Mouse (Mus musculus): Measurements from ENCODE around the gene Gm11437.

GRCm38 (mm10) chr11:84172539-84173435 is 5.5 kb upstream of the Gm11437 start:
- TF ChIP-seq CTCF (IDR thresholded peaks at IDR 0.05; ENCODE audit: extremely low read depth, insufficient read depth, low read length), result no peak
- TF ChIP-seq POLR2A (IDR thresholded peaks at IDR 0.05; ENCODE audit: extremely low read depth, insufficient read depth, low read length), result no peak
